Mouse (Mus musculus) heart, embryonic 11.5 days (tissue): ENCODE results near the gene Gp1bb. TPM values are rescaled to one million over a fixed set of nuclear protein-coding genes. Genes with fewer than 3 reads are reported as not detected.
A peak's percentile ranks its signal among the peaks of the same experiment; 100 is the strongest.

Experiments used
- ATAC-seq: fragments of 200-750 bp; cut with Nextera tagmentation; replicated peaks from 2 replicates; pipeline ENCODE4 v1.8.0; 2017; ENCODE audit warnings: moderate library complexity; ENCODE audit not compliant: insufficient number of reproducible peaks, low FRiP score, low TSS enrichment
- H3K27ac ChIP-seq: fragments of 300-500 bp; sonication (generic); 2 replicates; pipeline ENCODE4 v1.5.1; 2014; ENCODE audit warnings: mild to moderate bottlenecking, low read depth, low read length
- H3K27me3 ChIP-seq: fragments of 300-500 bp; sonication (generic); 2 replicates; pipeline ENCODE4 v1.6.1; 2014; ENCODE audit warnings: mild to moderate bottlenecking, low read length, mixed read lengths; ENCODE audit not compliant: control insufficient read depth, insufficient read depth
- H3K36me3 ChIP-seq: fragments of 300-500 bp; sonication (generic); 2 replicates; pipeline ENCODE4 v1.6.1; 2014; ENCODE audit warnings: mild to moderate bottlenecking, low read length, moderate library complexity, mixed read lengths; ENCODE audit not compliant: control insufficient read depth, insufficient read depth
- H3K4me1 ChIP-seq: fragments of 300-500 bp; sonication (generic); 2 replicates; pipeline ENCODE4 v1.6.1; 2014; ENCODE audit warnings: low read length; ENCODE audit not compliant: control insufficient read depth, insufficient read depth
- H3K4me2 ChIP-seq: fragments of 300-500 bp; sonication (generic); 2 replicates; pipeline ENCODE4 v1.6.1; 2014; ENCODE audit warnings: mild to moderate bottlenecking, moderate library complexity
- H3K4me3 ChIP-seq: fragments of 300-500 bp; sonication (generic); 2 replicates; pipeline ENCODE4 v1.5.1; 2014; ENCODE audit warnings: low read depth, low read length
- H3K9ac ChIP-seq: fragments of 300-500 bp; sonication (generic); 2 replicates; pipeline ENCODE4 v1.6.1; 2014; ENCODE audit warnings: mild to moderate bottlenecking, low read depth, low read length, moderate library complexity
- H3K9me3 ChIP-seq: fragments of 300-500 bp; sonication (generic); replicated peaks from 2 replicates; pipeline ENCODE4 v1.6.1; 2016; ENCODE audit warnings: low read length; ENCODE audit not compliant: control insufficient read depth
- WGBS: fragments of 180-500 bp; shearing (Covaris S2); extraction: QIAGEN DNeasy Blood & Tissue Kit; methylation state at CpG from one replicate; pipeline ENCODE4 v1.1.7; 2014; ENCODE audit not compliant: insufficient replicate concordance; 5-methylcytosine and 5-hydroxymethylcytosine counted together
- polyA plus RNA-seq: library from polyadenylated mRNA; unstranded; fragments of >200 nt; fragmentation: Nextera tagmentation; extraction: Ambion mirVana; gene quantifications from 2 replicates; pipeline ENCODE4 v1.2.1, GENCODE M21; 2014

The Gp1bb gene
- polyA plus RNA-seq, 1 experiment from 2014 or later = 8.6 TPM

DNA sequence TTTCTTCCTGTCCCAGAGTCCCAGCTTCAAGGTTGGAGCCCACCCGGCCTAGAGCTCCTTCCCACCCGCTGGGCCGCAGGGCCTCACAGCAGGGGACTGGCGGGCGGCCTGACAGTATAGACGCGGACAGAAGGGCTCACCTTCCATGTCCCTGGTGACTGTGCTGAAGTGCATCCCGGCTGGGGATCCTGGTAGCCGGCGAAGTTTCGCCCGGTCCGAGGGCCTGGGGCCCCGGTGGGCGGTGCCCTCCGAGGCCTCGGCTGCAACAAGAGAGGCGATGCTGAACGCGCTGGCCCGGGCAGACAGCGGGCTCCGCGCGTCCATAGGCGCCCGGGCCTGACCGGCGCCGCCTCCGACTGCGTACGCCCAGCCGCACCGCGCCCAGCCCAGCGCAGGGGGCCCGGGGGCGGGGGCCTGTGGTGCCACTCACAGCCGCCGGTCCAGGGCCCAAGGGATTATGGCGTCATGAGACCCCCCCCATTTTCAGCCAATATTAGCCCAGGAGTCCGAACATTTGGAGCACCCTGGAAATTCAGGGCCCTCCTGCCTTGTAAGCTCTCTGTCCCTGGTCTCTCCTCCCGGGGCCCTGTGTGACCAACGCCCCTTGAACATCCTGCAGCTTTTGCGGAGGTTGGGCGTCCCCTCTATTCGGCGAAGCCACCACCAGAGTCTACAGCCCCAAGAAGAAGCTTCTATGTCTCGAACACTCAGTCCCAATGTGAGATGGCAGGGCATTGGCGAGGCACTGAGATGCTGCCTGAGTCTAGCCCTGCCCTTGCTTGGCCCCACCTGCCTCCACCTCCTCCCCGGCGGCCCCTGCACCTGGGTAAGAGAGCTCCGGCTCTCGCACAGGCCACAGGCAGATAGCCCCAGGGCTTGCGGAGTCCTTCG, 34.1 kb downstream of the Gp1bb start:
- Histone ChIP-seq H3K4me2 (peak overlapping the region; percentile 60), H3K4me3 (peak overlapping the region; percentile 35), H3K27me3 (peaks cover 95% of the 10 kb centered on the region), H3K9me3 (no peaks in the 10 kb centered on the region), H3K36me3 (no peaks in the 10 kb centered on the region), H3K9ac (no peak overlapping the region), H3K4me1 (peaks cover 35% of the 10 kb centered on the region), H3K27ac (no peak overlapping the region)
- ATAC-seq = no peak
- 1% methylated on average over 50 of the region's 57 CpGs for WGBS

DNA sequence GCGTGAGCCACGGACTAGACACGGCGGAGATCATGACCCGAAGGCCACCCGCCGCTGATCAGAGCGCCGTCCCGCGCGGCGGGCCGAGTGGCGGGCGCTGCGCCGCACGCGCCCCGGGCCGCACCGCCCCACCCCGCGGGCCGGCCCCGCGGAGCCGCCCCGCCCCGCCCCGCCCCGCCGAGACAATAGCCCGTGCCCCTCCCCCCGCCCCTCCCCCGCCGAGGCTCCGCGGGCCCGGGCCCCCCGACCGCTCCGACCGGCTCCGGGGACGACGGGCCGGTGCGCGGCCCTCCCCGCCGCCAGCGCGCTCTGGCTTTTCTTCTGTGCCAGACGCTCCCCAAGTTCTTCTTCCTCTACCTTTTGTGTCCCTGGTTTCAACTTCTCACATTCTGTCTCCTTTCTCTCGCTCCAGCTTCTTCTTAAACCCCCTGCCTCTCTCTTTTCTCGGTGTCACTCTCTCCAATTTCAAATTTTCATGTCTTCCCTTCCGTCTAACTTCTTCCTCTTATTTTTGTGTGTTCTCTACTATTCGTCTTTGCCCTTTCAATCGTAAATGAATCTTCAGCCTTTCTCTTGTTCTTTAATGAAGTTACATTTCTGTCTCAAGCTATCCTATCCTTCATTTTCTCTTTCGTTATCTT, 35.2 kb downstream of the Gp1bb start:
- no peaks in the 10 kb centered on the region for H3K36me3 ChIP-seq
- peaks cover 98% of the 10 kb centered on the region for H3K27me3 ChIP-seq
- H3K9ac ChIP-seq = peak overlapping the region; percentile 39; the same call in 1 of the 2 replicates
- H3K4me3 ChIP-seq = peak overlapping the region; percentile 52
- no peaks in the 10 kb centered on the region for H3K9me3 ChIP-seq
- ATAC-seq = no peak
- no peak overlapping the region for H3K27ac ChIP-seq
- peak overlapping the region; percentile 86 for H3K4me2 ChIP-seq
- peaks cover 40% of the 10 kb centered on the region for H3K4me1 ChIP-seq
- WGBS = under 1% methylated on average over 28 of the region's 62 CpGs

DNA sequence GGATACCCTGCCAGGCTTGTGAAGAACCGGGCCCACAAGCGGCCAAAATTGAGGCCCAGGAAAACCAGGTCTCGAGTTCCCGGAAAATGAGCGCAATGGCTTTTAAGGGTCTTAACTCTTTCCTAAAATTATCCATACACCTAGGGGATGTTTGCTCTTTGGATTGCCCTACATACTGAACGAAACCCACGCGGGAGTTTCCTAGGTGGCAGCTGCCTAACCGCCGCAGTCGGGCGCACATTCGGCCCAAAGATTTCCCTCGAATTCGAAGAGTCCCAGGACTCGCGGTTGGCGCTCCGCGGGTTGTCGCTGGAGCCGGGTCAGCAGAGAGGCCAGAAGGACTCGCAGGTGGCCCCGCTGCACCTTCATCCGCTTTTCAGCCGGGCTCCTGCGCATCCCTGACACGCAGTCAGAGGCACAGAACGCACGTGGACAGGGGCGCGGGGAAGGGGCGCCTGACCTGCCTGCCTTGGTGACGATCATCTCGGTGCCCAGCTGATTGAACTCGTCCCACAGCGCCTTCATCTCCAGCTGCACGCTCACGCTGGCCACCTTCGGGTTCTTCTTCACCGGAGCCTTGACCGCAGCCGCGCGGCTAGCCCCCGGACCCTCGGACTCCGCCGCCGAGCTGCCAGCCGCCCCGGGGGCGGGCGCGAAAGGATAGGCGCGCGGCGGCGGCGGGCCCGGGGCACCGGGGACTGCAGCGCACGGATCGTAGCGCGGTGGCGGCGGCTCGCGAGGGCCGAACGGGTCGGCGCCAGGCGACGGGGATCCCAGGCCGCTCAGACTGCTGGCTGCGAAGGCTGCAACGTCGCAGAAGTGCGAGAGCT, 35.9 kb downstream of the Gp1bb start:
- H3K36me3 ChIP-seq = no peaks in the 10 kb centered on the region
- H3K9me3 ChIP-seq = no peaks in the 10 kb centered on the region
- no peak for ATAC-seq
- 2% methylated on average over 79 of the region's 83 CpGs for WGBS
- H3K4me2 ChIP-seq = peak overlapping the region; percentile 86
- H3K4me3 ChIP-seq = peak overlapping the region; percentile 52
- peak overlapping the region; percentile 39; the same call in 1 of the 2 replicates for H3K9ac ChIP-seq
- H3K27me3 ChIP-seq = peaks cover 98% of the 10 kb centered on the region
- H3K4me1 ChIP-seq = peaks cover 40% of the 10 kb centered on the region
- no peak overlapping the region for H3K27ac ChIP-seq

DNA sequence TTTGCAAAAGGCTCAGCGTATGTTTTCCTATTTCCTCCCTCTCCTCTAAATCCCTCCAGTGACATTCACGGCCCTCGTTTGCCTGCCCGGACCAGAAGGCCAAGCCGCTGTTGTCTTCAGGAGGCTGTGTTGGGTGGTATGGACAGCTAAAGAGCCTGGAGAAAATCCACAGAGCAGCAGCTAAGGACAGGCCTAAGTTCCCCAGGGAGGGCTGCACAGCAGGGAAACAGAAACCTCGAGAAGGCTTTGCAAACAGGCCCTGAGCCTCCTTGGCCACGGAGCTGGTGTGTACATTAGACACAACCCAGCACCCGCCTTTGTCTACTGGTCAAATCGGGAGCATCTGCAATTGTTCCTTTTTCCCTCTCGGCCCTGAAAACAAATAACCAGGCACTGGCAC, 36.5 kb downstream of the Gp1bb start:
- peak overlapping the region; percentile 52 for H3K4me3 ChIP-seq
- H3K9ac ChIP-seq = 0 out of 2 replicates have a peak overlapping the region, but pooled peaks have one; percentile 4
- peaks cover 39% of the 10 kb centered on the region for H3K4me1 ChIP-seq
- H3K36me3 ChIP-seq = no peaks in the 10 kb centered on the region
- peaks cover 98% of the 10 kb centered on the region for H3K27me3 ChIP-seq
- peak overlapping the region; percentile 86 for H3K4me2 ChIP-seq
- 5% methylated on average over 10 of the region's 10 CpGs for WGBS
- H3K27ac ChIP-seq = no peak overlapping the region
- no peaks in the 10 kb centered on the region for H3K9me3 ChIP-seq
- ATAC-seq = no peak

DNA sequence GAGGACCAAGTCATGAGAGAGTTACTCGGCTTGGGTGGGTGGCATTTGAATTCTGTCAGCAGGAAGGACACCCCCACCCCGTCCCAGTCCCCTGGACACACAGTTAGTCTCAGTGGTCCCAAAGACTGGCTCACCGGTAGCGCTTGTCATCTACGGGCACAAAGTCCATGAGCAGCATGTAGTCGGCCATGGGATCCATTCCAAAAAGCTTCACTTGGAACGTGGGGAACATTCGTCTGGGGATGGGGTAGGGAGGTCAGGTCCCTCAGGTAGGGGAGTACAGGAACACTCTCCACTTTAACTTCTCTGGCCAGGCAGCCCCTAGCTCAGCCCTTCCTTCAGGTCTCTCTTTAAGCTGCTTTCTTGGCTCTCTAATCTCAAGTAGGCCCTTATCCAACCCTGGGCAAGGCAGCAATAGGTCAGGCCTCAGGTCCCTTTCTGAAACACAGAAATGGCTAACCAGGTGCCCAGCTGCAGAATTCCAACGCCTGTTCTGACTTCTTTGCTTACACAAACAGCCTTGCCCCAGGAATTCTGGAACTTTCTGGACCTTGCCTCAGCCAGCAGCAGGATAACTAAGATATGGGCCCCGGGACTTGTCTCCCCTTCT, 37.2 kb downstream of the Gp1bb start:
- Histone ChIP-seq H3K4me2 (peak overlapping the region; percentile 86; the same call in 1 of the 2 replicates), H3K4me3 (peak overlapping the region; percentile 52), H3K4me1 (peaks cover 39% of the 10 kb centered on the region), H3K36me3 (no peaks in the 10 kb centered on the region), H3K9ac (no peak overlapping the region), H3K27me3 (peaks cover 98% of the 10 kb centered on the region), H3K27ac (no peak overlapping the region), H3K9me3 (no peaks in the 10 kb centered on the region)
- WGBS = 24% methylated on average over 10 of the region's 10 CpGs
- no peak for ATAC-seq

DNA sequence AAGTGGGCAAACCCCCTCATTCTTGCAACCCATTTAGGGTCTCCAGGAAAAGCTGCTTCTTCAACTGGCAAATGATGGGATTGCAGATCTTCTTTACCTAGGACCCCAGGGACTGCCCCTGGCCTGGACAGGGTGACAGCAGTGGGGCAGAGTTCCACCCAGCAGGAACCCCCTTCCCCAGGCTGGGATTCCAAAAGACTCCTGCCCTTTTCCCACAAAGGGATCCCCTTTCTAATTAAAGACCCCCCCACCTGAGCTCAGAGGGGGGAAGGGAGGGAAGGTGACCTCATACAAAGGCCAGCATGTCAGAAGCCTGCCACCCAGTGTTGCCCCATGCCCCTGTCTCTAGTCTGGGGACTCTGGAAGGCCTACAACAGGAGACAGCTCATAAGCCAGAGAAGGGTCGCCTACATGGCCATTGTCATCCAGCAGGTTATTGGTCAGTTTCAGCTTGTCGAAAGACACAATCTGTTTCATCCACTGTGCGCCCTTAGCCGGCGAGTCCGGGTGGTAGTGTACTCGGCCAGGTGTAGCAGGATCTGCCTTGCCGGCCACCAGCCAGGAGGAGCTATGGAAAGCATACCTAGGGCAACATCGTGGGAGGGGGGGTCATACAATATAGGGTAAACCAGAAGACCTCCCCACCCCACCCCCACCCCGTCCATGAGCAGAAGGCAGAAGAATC, 38.4 kb downstream of the Gp1bb start:
- no peak for ATAC-seq
- no peak overlapping the region for H3K9ac ChIP-seq
- no peaks in the 10 kb centered on the region for H3K36me3 ChIP-seq
- WGBS = 30% methylated on average over 10 of the region's 10 CpGs
- H3K27me3 ChIP-seq = peaks cover 95% of the 10 kb centered on the region
- peaks cover 35% of the 10 kb centered on the region for H3K4me1 ChIP-seq
- no peaks in the 10 kb centered on the region for H3K9me3 ChIP-seq
- H3K4me3 ChIP-seq = no peak overlapping the region
- H3K27ac ChIP-seq = no peak overlapping the region
- H3K4me2 ChIP-seq = no peak overlapping the region

DNA sequence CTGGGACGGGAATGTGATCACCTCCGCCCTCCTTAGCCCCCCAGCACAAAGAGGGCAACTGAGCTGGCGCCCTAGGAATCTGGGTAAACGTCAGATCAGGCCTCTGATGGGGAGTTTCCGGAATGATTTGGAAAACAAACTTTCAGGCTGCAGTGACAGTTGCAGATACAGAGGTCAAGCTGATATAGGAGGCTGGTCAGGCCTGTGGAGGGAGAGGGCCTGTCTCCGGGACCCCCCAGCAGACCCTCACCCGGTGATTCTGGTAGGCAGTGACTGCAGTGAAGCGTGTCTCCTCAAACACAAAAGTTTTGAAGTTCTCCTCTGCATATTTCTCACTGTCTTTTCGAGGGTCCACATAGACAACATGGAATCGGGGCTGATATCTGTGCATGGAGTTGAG, 39.0 kb downstream of the Gp1bb start:
- no peak overlapping the region for H3K4me3 ChIP-seq
- peaks cover 91% of the 10 kb centered on the region for H3K27me3 ChIP-seq
- H3K36me3 ChIP-seq = no peaks in the 10 kb centered on the region
- no peak for ATAC-seq
- no peak overlapping the region for H3K4me2 ChIP-seq
- WGBS = 18% methylated on average over 10 of the region's 10 CpGs
- no peaks in the 10 kb centered on the region for H3K9me3 ChIP-seq
- H3K27ac ChIP-seq = no peak overlapping the region
- no peak overlapping the region for H3K9ac ChIP-seq
- H3K4me1 ChIP-seq = peaks cover 30% of the 10 kb centered on the region
